Comparison of ENCODE assay signal across 8 mouse cellular contexts in the genomic region with DNA sequence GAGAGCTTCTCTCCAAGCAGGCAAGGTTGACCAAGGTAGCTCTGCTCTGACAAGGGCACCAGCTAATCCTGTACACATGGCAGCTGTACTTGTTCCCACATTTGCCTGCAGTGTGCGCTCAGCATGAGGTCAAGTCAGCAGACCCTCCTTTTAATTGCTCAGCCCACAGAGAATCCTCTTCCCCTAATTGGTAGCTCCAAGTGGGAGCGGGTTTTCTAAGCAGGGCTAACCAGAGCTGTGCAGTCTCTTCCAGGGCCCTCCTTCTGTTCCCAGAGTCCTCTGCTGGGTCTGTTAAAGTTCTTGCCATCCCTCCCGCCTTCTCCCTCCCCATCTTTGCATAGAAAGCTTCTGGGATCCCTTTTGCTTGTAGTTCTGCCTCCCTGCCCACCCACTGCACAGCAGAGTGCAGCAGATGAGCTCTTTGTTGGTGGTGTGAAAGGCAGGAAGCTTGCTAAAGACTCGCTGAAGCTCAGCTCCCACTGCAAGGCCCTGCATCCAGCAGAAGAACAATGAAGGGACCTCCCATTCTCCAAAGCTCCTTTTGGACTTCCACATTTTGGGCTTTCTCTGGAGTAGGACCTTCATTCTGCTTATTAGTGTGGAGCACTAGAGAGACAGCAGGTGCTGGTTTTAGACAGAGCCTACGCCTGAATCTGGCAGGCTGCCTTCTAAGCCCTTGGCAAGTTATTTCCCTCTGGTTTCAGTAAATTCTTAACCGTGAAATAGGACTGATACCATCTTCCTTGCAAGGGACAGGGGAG.
A peak's percentile ranks its signal among the peaks of the same experiment; 100 is the strongest.
DNase-seq lines count a peak whose midpoint lies in the region; ATAC-seq and TF ChIP-seq lines count a peak whose summit lies in the region.

No protein-coding gene starts in this region.

- no peaks in the 10 kb centered on the region for H3K36me3 ChIP-seq in embryonic facial prominence, embryonic 12.5 days
- H3K36me3 ChIP-seq in midbrain, embryonic 16.5 days (ENCODE audit: control insufficient read depth, insufficient read depth, low read length): no peaks in the 10 kb centered on the region

- H3K4me1 ChIP-seq in embryonic facial prominence, embryonic 12.5 days: peaks cover 18% of the 10 kb centered on the region
- H3K4me1 ChIP-seq in midbrain, embryonic 16.5 days (ENCODE audit: control insufficient read depth, insufficient read depth, low read length): peaks cover 17% of the 10 kb centered on the region

- peak; percentile 81 for DNase-seq in right cerebral cortex, adult 18-20 months
- no peak for DNase-seq in right cerebral cortex, postnatal 4 days
- peak; percentile 60 to 79 for DNase-seq in layer of hippocampus, adult 2 months (ENCODE audit: low spot score in 2 of 2)
- no peak for DNase-seq in liver
- no peak for DNase-seq in heart, postnatal 10 days
- DNase-seq in spleen, postnatal 10 days (ENCODE audit: low spot score in 2 of 2): no peak

- H3K9me3 ChIP-seq in embryonic facial prominence, embryonic 12.5 days: no peaks in the 10 kb centered on the region
- no peaks in the 10 kb centered on the region for H3K9me3 ChIP-seq in midbrain, embryonic 16.5 days (replicated peaks; ENCODE audit: control insufficient read depth, low read length, poor library complexity, severe bottlenecking)

- ATAC-seq in embryonic facial prominence, embryonic 12.5 days (ENCODE audit: insufficient number of reproducible peaks, insufficient read depth, low FRiP score, low TSS enrichment): peak; percentile 85
- peak; percentile 72 for ATAC-seq in midbrain, embryonic 16.5 days

- no peak overlapping the region for H3K9ac ChIP-seq in embryonic facial prominence, embryonic 12.5 days
- no peak overlapping the region; the same call in 1 of the 2 replicates for H3K9ac ChIP-seq in midbrain, embryonic 16.5 days (ENCODE audit: low read depth, low read length)

- no peaks in the 10 kb centered on the region for H3K27me3 ChIP-seq in embryonic facial prominence, embryonic 12.5 days
- no peaks in the 10 kb centered on the region for H3K27me3 ChIP-seq in midbrain, embryonic 16.5 days (ENCODE audit: control insufficient read depth, insufficient read depth, low read depth, low read length)

- TF ChIP-seq CTCF in layer of hippocampus, adult 2 months (conservative IDR thresholded peaks at IDR 0.05): no peak

- no peak overlapping the region for H3K4me2 ChIP-seq in embryonic facial prominence, embryonic 12.5 days (replicated peaks)
- no peak overlapping the region for H3K4me2 ChIP-seq in midbrain, embryonic 16.5 days (ENCODE audit: low read length)

- WGBS in embryonic facial prominence, embryonic 12.5 days: 19% methylated on average over 6 of the region's 6 CpGs
- WGBS in midbrain, embryonic 16.5 days: 9% methylated on average over 6 of the region's 6 CpGs

- peak overlapping the region; percentile 58; the same call in 1 of the 2 replicates for H3K27ac ChIP-seq in embryonic facial prominence, embryonic 12.5 days
- H3K27ac ChIP-seq in layer of hippocampus, adult 2 months: peak overlapping the region; percentile 93
- peak overlapping the region; percentile 63 for H3K27ac ChIP-seq in midbrain, embryonic 16.5 days (ENCODE audit: low read length)

- intact Hi-C loops in heart, postnatal 10 days (cut with DNase I): no loop called here

- no peak overlapping the region for H3K4me3 ChIP-seq in embryonic facial prominence, embryonic 12.5 days
- no peak overlapping the region for H3K4me3 ChIP-seq in layer of hippocampus, adult 2 months
- H3K4me3 ChIP-seq in midbrain, embryonic 16.5 days (ENCODE audit: low read depth, low read length): no peak overlapping the region

Comparison
In these comparisons a context has a peak if more than half of its experiments do, and no peak if none do; other contexts are left out.
1. DNase-seq: peak in right cerebral cortex, adult 18-20 months (single experiment) and layer of hippocampus, adult 2 months (2 of 2); none in right cerebral cortex, postnatal 4 days (single experiment), liver (single experiment), heart, postnatal 10 days (0 of 2) and spleen, postnatal 10 days (0 of 2).
2. Peak in every context shown above with its lines, with median percentiles within 50 percentile points of each other: H3K27ac ChIP-seq.